Mouse (Mus musculus) hindbrain, embryonic 10.5 days (tissue): ENCODE measurements around the gene Sphkap. TPM values are rescaled to one million over a fixed set of nuclear protein-coding genes. Genes with fewer than 3 reads are reported as not detected.

ENCODE experiments used
- DNase-seq: peaks from one replicate; pipeline ENCODE4 v3.0.0-alpha.2; 2017; ENCODE audit warnings: low spot score
- H3K27ac ChIP-seq: fragments of 300-500 bp; sonication (generic); 2 replicates; pipeline ENCODE4 v1.5.1; 2016; ENCODE audit warnings: mild to moderate bottlenecking, moderate library complexity
- H3K27me3 ChIP-seq: fragments of 300-500 bp; sonication (generic); 2 replicates; pipeline ENCODE4 v1.6.1; 2016; ENCODE audit warnings: mild to moderate bottlenecking; ENCODE audit not compliant: poor library complexity, insufficient read depth, severe bottlenecking
- H3K36me3 ChIP-seq: fragments of 300-500 bp; sonication (generic); 2 replicates; pipeline ENCODE4 v1.6.1; 2016; ENCODE audit warnings: mild to moderate bottlenecking, moderate library complexity
- H3K4me1 ChIP-seq: fragments of 300-500 bp; sonication (generic); replicated peaks from 2 replicates; pipeline ENCODE4 v1.6.1; 2016; ENCODE audit warnings: mild to moderate bottlenecking
- H3K4me3 ChIP-seq: fragments of 300-500 bp; sonication (generic); 2 replicates; pipeline ENCODE4 v1.5.1; 2016; ENCODE audit warnings: mild to moderate bottlenecking, moderate library complexity
- H3K9me3 ChIP-seq: fragments of 300-500 bp; sonication (generic); 2 replicates; pipeline ENCODE4 v1.6.1; 2016; ENCODE audit warnings: mild to moderate bottlenecking, moderate library complexity
- WGBS: fragments of 180-500 bp; shearing (Covaris S2); methylation state at CpG from one replicate; pipeline ENCODE4 v1.1.7; 2016; 5-methylcytosine and 5-hydroxymethylcytosine counted together
- polyA plus RNA-seq: library from polyadenylated mRNA; unstranded; fragments of >200 nt; fragmentation: Nextera tagmentation; extraction: Ambion mirVana; gene quantifications from 2 replicates; pipeline ENCODE4 v1.2.1, GENCODE M21; 2016

Gene Sphkap
- polyA plus RNA-seq, 1 experiment from 2014 or later: 0.48 TPM

GRCm38 (mm10) chr1:83362168-83362567 is 45.8 kb downstream of the Sphkap start:
- H3K4me1 ChIP-seq: no peaks in the 10 kb centered on the region
- no peak for DNase-seq
- H3K27me3 ChIP-seq: no peaks in the 10 kb centered on the region
- H3K4me3 ChIP-seq: no peak overlapping the region
- WGBS: 82% methylated on average over 6 of the region's 6 CpGs
- no peaks in the 10 kb centered on the region for H3K9me3 ChIP-seq
- no peaks in the 10 kb centered on the region for H3K36me3 ChIP-seq
- no peak overlapping the region for H3K27ac ChIP-seq

- Histone ChIP-seq H3K9me3 (no peaks in the 10 kb centered on the region), H3K4me1 (no peaks in the 10 kb centered on the region), H3K27me3 (no peaks in the 10 kb centered on the region), H3K27ac (no peak overlapping the region), H3K36me3 (no peaks in the 10 kb centered on the region), H3K4me3 (no peak overlapping the region)
- DNase-seq: no peak
- 74% methylated on average over 1 of the region's 1 CpGs for WGBS
Observed at GRCm38 (mm10) chr1:83346453-83346852, 61.5 kb downstream of the Sphkap start.

GRCm38 (mm10) chr1:83345572-83345971 is 62.4 kb downstream of the Sphkap start:
- no peak overlapping the region for H3K4me3 ChIP-seq
- H3K27me3 ChIP-seq: no peaks in the 10 kb centered on the region
- 88% methylated on average over 14 of the region's 14 CpGs for WGBS
- no peaks in the 10 kb centered on the region for H3K36me3 ChIP-seq
- H3K27ac ChIP-seq: no peak overlapping the region
- H3K4me1 ChIP-seq: no peaks in the 10 kb centered on the region
- no peaks in the 10 kb centered on the region for H3K9me3 ChIP-seq
- no peak for DNase-seq

- no peaks in the 10 kb centered on the region for H3K36me3 ChIP-seq
- no peaks in the 10 kb centered on the region for H3K4me1 ChIP-seq
- 83% methylated on average over 3 of the region's 3 CpGs for WGBS
- no peaks in the 10 kb centered on the region for H3K27me3 ChIP-seq
- DNase-seq: no peak
- H3K9me3 ChIP-seq: no peaks in the 10 kb centered on the region
- no peak overlapping the region for H3K4me3 ChIP-seq
- no peak overlapping the region for H3K27ac ChIP-seq
Observed at GRCm38 (mm10) chr1:83345069-83345468, 62.9 kb downstream of the Sphkap start.

- H3K27ac ChIP-seq: no peak overlapping the region
- DNase-seq: no peak
- no peaks in the 10 kb centered on the region for H3K36me3 ChIP-seq
- H3K4me1 ChIP-seq: no peaks in the 10 kb centered on the region
- no peaks in the 10 kb centered on the region for H3K27me3 ChIP-seq
- whole genome bisulfite sequencing: 88% methylated on average over 4 of the region's 4 CpGs
- H3K9me3 ChIP-seq: no peaks in the 10 kb centered on the region
- no peak overlapping the region for H3K4me3 ChIP-seq
Observed at GRCm38 (mm10) chr1:83342726-83343250, 65.2 kb downstream of the Sphkap start.

- H3K27me3 ChIP-seq: no peaks in the 10 kb centered on the region
- H3K4me3 ChIP-seq: no peak overlapping the region
- no peaks in the 10 kb centered on the region for H3K4me1 ChIP-seq
- WGBS: 89% methylated on average over 3 of the region's 3 CpGs
- H3K27ac ChIP-seq: no peak overlapping the region
- no peaks in the 10 kb centered on the region for H3K36me3 ChIP-seq
- H3K9me3 ChIP-seq: no peaks in the 10 kb centered on the region
- no peak for DNase-seq
Observed at GRCm38 (mm10) chr1:83339358-83339757, 68.6 kb downstream of the Sphkap start.

GRCm38 (mm10) chr1:83316917-83317316 is 91.1 kb downstream of the Sphkap start:
- peak; percentile 9 for DNase-seq
- no peak overlapping the region for H3K27ac ChIP-seq
- no peaks in the 10 kb centered on the region for H3K4me1 ChIP-seq
- no peak overlapping the region for H3K4me3 ChIP-seq
- 46% methylated on average over 4 of the region's 4 CpGs for WGBS
- no peaks in the 10 kb centered on the region for H3K36me3 ChIP-seq
- no peaks in the 10 kb centered on the region for H3K9me3 ChIP-seq
- H3K27me3 ChIP-seq: no peaks in the 10 kb centered on the region

GRCm38 (mm10) chr1:83315146-83315545 is 92.9 kb downstream of the Sphkap start:
- no peaks in the 10 kb centered on the region for H3K27me3 ChIP-seq
- H3K4me1 ChIP-seq: no peaks in the 10 kb centered on the region
- no peak overlapping the region for H3K4me3 ChIP-seq
- H3K9me3 ChIP-seq: no peaks in the 10 kb centered on the region
- WGBS: 90% methylated on average over 9 of the region's 9 CpGs
- H3K36me3 ChIP-seq: no peaks in the 10 kb centered on the region
- no peak overlapping the region for H3K27ac ChIP-seq
- no peak for DNase-seq

GRCm38 (mm10) chr1:83311607-83312295 is 96.2 kb downstream of the Sphkap start:
- no peak overlapping the region for H3K4me3 ChIP-seq
- no peaks in the 10 kb centered on the region for H3K27me3 ChIP-seq
- no peaks in the 10 kb centered on the region for H3K36me3 ChIP-seq
- H3K4me1 ChIP-seq: no peaks in the 10 kb centered on the region
- no peak overlapping the region for H3K27ac ChIP-seq
- no peak for DNase-seq
- WGBS: 90% methylated on average over 6 of the region's 6 CpGs
- H3K9me3 ChIP-seq: no peaks in the 10 kb centered on the region

- DNase-seq: no peak
- Histone ChIP-seq H3K27me3 (no peaks in the 10 kb centered on the region), H3K4me3 (no peak overlapping the region), H3K4me1 (no peaks in the 10 kb centered on the region), H3K36me3 (no peaks in the 10 kb centered on the region), H3K27ac (no peak overlapping the region), H3K9me3 (no peaks in the 10 kb centered on the region)
- WGBS: 72% methylated on average over 6 of the region's 6 CpGs
Observed at GRCm38 (mm10) chr1:83297137-83298076, 110.6 kb downstream of the Sphkap start.

GRCm38 (mm10) chr1:83285866-83286265 is 122.1 kb downstream of the Sphkap start:
- no peak overlapping the region for H3K4me3 ChIP-seq
- WGBS: 77% methylated on average over 7 of the region's 7 CpGs
- no peak overlapping the region for H3K27ac ChIP-seq
- H3K4me1 ChIP-seq: no peaks in the 10 kb centered on the region
- H3K27me3 ChIP-seq: no peaks in the 10 kb centered on the region
- DNase-seq: no peak
- H3K36me3 ChIP-seq: no peaks in the 10 kb centered on the region
- H3K9me3 ChIP-seq: no peaks in the 10 kb centered on the region

GRCm38 (mm10) chr1:83277044-83277443 is 131.0 kb downstream of the Sphkap start:
- Histone ChIP-seq H3K36me3 (no peaks in the 10 kb centered on the region), H3K9me3 (no peaks in the 10 kb centered on the region), H3K27ac (no peak overlapping the region), H3K4me3 (no peak overlapping the region), H3K27me3 (no peaks in the 10 kb centered on the region), H3K4me1 (no peaks in the 10 kb centered on the region)
- no peak for DNase-seq
- 88% methylated on average over 11 of the region's 11 CpGs for WGBS

- H3K4me3 ChIP-seq: no peak overlapping the region
- H3K27ac ChIP-seq: no peak overlapping the region
- 83% methylated on average over 9 of the region's 9 CpGs for WGBS
- no peaks in the 10 kb centered on the region for H3K36me3 ChIP-seq
- no peaks in the 10 kb centered on the region for H3K9me3 ChIP-seq
- no peaks in the 10 kb centered on the region for H3K4me1 ChIP-seq
- H3K27me3 ChIP-seq: no peaks in the 10 kb centered on the region
- DNase-seq: no peak
Observed at GRCm38 (mm10) chr1:83276637-83277036, 131.4 kb downstream of the Sphkap start.
